Mouse (Mus musculus) CH12.LX (cell line): ENCODE measurements around the gene Ccdc134.

Source experiments
- BHLHE40 ChIP-seq: IDR thresholded peaks from 2 replicates; pipeline ENCODE4 v1.6.1; 2011; ENCODE audit warnings: mild to moderate bottlenecking, low read depth, low read length, improper control_type of control experiment
- CTCF ChIP-seq, 2 experiments: IDR thresholded peaks in 1 of 2; conservative IDR thresholded peaks in 1 of 2; 2 replicates each; pipeline ENCODE4 v1.5.1; 2011 to 2012; ENCODE audit warnings: low read depth in 2 of 2, low read length in 2 of 2, improper control_type of control experiment in 1 of 2, inconsistent platforms in 1 of 2, mild to moderate bottlenecking in 1 of 2, moderate library complexity in 1 of 2
- E2F4 ChIP-seq: IDR thresholded peaks from 2 replicates; pipeline ENCODE4 v1.6.1; 2011; ENCODE audit warnings: low read depth, low read length, improper control_type of control experiment; ENCODE audit not compliant: insufficient replicate concordance
- EP300 ChIP-seq: IDR thresholded peaks from 2 replicates; pipeline ENCODE4 v1.6.1; 2011; ENCODE audit warnings: low read length, improper control_type of control experiment
- ETS1 ChIP-seq: conservative IDR thresholded peaks from 2 replicates; pipeline ENCODE4 v1.6.1; 2012; ENCODE audit warnings: low read depth, mild to moderate bottlenecking, inconsistent platforms, low read length, improper control_type of control experiment, moderate library complexity
- KAT2A ChIP-seq: IDR thresholded peaks from 2 replicates; pipeline ENCODE4 v1.6.1; 2012; ENCODE audit warnings: low read length, improper control_type of control experiment, inconsistent platforms; ENCODE audit not compliant: insufficient replicate concordance
- MAX ChIP-seq: IDR thresholded peaks from 2 replicates; pipeline ENCODE4 v1.6.1; 2011; ENCODE audit warnings: low read length, improper control_type of control experiment
- MYC ChIP-seq: IDR thresholded peaks from 2 replicates; pipeline ENCODE4 v1.6.1; 2011; ENCODE audit warnings: low read depth, mild to moderate bottlenecking, improper control_type of control experiment, low read length
- NELFE ChIP-seq: IDR thresholded peaks from 2 replicates; pipeline ENCODE4 v1.6.1; 2011; ENCODE audit warnings: low read depth, low read length, improper control_type of control experiment
- POLR2A ChIP-seq: IDR thresholded peaks from 2 replicates; pipeline ENCODE4 v1.6.1; 2011; ENCODE audit warnings: low read depth, mild to moderate bottlenecking, improper control_type of control experiment, low read length
- POLR2AphosphoS2 ChIP-seq: IDR thresholded peaks from 2 replicates; pipeline ENCODE4 v1.6.1; 2011; ENCODE audit warnings: low read depth, low read length, improper control_type of control experiment
- USF2 ChIP-seq: conservative IDR thresholded peaks from 2 replicates; pipeline ENCODE4 v1.6.1; 2011; ENCODE audit warnings: low read depth, low read length, improper control_type of control experiment
- ZMIZ1 ChIP-seq: IDR thresholded peaks from 2 replicates; pipeline ENCODE4 v1.6.1; 2012; ENCODE audit warnings: low read depth, mild to moderate bottlenecking, inconsistent platforms, low read length, improper control_type of control experiment
- ZNF384 ChIP-seq: IDR thresholded peaks from 2 replicates; pipeline ENCODE4 v1.6.1; 2012; ENCODE audit warnings: low read depth, low read length, improper control_type of control experiment, inconsistent platforms

DNA sequence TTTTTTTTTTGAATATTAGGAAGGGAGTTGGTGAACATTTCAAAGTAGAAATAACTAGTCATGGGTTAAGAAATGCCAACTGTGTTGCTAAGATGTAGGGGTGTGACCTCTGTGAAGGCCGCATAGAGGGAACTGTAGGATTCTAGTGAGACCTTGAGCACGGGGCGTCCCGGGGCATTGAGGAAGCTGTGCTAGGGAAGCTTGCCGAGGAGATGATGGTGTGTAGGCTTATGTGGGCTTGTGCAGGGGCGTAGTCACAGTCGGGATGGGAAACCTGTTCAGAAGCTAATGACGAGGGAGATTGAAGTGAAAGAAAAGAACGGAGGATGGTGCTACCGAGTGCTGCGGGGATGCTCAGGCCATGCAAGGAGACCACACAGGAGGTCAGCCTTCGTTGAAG lies 24.3 kb downstream of the Ccdc134 start:
- TF ChIP-seq ZMIZ1 (no peak; the same call in 1 of the 2 replicates), E2F4 (no peak), MYC (no peak), EP300 (no peak), CTCF (conservative IDR thresholded peaks at IDR 0.05 in 1 of 2, IDR thresholded peaks at IDR 0.05 in 1 of 2; ENCODE audit: low read depth in 2 of 2, low read length in 2 of 2) (no peak), MAX (no peak; the same call in 1 of the 2 replicates), POLR2A (no peak), KAT2A (no peak), BHLHE40 (no peak), ZNF384 (peak; percentile 51), POLR2AphosphoS2 (no peak), NELFE (no peak), ETS1 (no peak), USF2 (no peak)
